Mouse (Mus musculus) heart, embryonic 11.5 days (tissue): ENCODE measurements around the gene Zcchc18. TPM values are rescaled to one million over a fixed set of nuclear protein-coding genes. Genes with fewer than 3 reads are reported as not detected.

Source experiments
- ATAC-seq: fragments of 200-750 bp; cut with Nextera tagmentation; replicated peaks from 2 replicates; pipeline ENCODE4 v1.8.0; 2017; ENCODE audit warnings: moderate library complexity; ENCODE audit not compliant: insufficient number of reproducible peaks, low FRiP score, low TSS enrichment
- H3K27ac ChIP-seq: fragments of 300-500 bp; sonication (generic); 2 replicates; pipeline ENCODE4 v1.5.1; 2014; ENCODE audit warnings: mild to moderate bottlenecking, low read depth, low read length
- H3K27me3 ChIP-seq: fragments of 300-500 bp; sonication (generic); 2 replicates; pipeline ENCODE4 v1.6.1; 2014; ENCODE audit warnings: mild to moderate bottlenecking, low read length, mixed read lengths; ENCODE audit not compliant: control insufficient read depth, insufficient read depth
- H3K36me3 ChIP-seq: fragments of 300-500 bp; sonication (generic); 2 replicates; pipeline ENCODE4 v1.6.1; 2014; ENCODE audit warnings: mild to moderate bottlenecking, low read length, moderate library complexity, mixed read lengths; ENCODE audit not compliant: control insufficient read depth, insufficient read depth
- H3K4me1 ChIP-seq: fragments of 300-500 bp; sonication (generic); 2 replicates; pipeline ENCODE4 v1.6.1; 2014; ENCODE audit warnings: low read length; ENCODE audit not compliant: control insufficient read depth, insufficient read depth
- H3K4me2 ChIP-seq: fragments of 300-500 bp; sonication (generic); 2 replicates; pipeline ENCODE4 v1.6.1; 2014; ENCODE audit warnings: mild to moderate bottlenecking, moderate library complexity
- H3K4me3 ChIP-seq: fragments of 300-500 bp; sonication (generic); 2 replicates; pipeline ENCODE4 v1.5.1; 2014; ENCODE audit warnings: low read depth, low read length
- H3K9ac ChIP-seq: fragments of 300-500 bp; sonication (generic); 2 replicates; pipeline ENCODE4 v1.6.1; 2014; ENCODE audit warnings: mild to moderate bottlenecking, low read depth, low read length, moderate library complexity
- H3K9me3 ChIP-seq: fragments of 300-500 bp; sonication (generic); replicated peaks from 2 replicates; pipeline ENCODE4 v1.6.1; 2016; ENCODE audit warnings: low read length; ENCODE audit not compliant: control insufficient read depth
- WGBS: fragments of 180-500 bp; shearing (Covaris S2); extraction: QIAGEN DNeasy Blood & Tissue Kit; methylation state at CpG from one replicate; pipeline ENCODE4 v1.1.7; 2014; ENCODE audit not compliant: insufficient replicate concordance; 5-methylcytosine and 5-hydroxymethylcytosine counted together
- polyA plus RNA-seq: library from polyadenylated mRNA; unstranded; fragments of >200 nt; fragmentation: Nextera tagmentation; extraction: Ambion mirVana; gene quantifications from 2 replicates; pipeline ENCODE4 v1.2.1, GENCODE M21; 2014

Gene Zcchc18
- polyA plus RNA-seq, 1 experiment from 2014 or later = 4.2 TPM

- Histone ChIP-seq H3K9me3 (no peaks in the 10 kb centered on the region), H3K9ac (no peak overlapping the region), H3K4me3 (no peak overlapping the region), H3K36me3 (no peaks in the 10 kb centered on the region), H3K4me1 (no peaks in the 10 kb centered on the region), H3K27me3 (peaks cover 12% of the 10 kb centered on the region), H3K27ac (no peak overlapping the region), H3K4me2 (no peak overlapping the region)
- WGBS = 59% methylated on average over 2 of the region's 2 CpGs
- ATAC-seq = no peak
Observed at GRCm38 (mm10) chrX:136991274-136991673, 1.7 kb upstream of the Zcchc18 start.

DNA sequence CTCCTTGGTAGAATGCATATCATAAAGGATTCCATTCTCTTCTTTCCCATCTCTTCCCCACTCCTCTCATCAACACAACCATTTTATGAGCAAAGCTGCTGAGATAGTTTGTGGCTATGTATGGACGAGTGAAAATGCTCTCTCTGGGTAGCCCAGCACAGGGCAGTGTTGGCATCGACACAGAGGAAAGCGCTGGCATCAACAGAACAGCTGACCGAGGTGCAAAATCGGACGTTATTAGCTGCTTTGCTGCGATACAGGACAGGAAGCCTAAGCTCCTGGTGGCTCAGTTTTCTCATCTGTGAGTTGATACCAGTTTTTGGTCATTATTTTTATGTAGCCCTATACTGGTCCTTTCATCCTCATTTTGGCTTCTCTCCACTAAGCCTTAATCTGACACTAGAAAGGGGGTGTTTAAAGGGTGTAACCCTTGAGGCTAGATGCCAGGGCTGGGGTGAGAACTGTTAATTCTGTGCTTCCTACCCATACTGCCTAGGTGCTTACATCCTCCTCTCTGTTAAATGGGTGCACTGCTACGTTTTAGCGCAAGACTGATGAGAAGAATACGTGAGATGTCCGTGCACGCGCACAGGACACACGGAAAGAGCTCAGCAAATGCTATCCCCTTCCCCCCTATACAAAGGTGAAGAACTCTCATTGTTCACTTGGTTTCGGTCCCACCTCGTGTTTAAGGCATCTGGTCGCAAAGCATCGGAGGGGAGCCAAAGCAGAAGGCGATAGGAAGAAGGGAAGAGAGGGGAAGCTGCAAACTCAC, 577 bp upstream of the Zcchc18 start:
- Histone ChIP-seq H3K4me1 (no peaks in the 10 kb centered on the region), H3K9me3 (no peaks in the 10 kb centered on the region), H3K27ac (no peak overlapping the region), H3K9ac (no peak overlapping the region), H3K27me3 (peaks cover 12% of the 10 kb centered on the region), H3K4me3 (peak overlapping the region; percentile 36), H3K4me2 (peak overlapping the region; percentile 68), H3K36me3 (no peaks in the 10 kb centered on the region)
- 21% methylated on average over 19 of the region's 19 CpGs for WGBS
- ATAC-seq = no peak

GRCm38 (mm10) chrX:136993641-136994040, 686 bp downstream of the Zcchc18 start:
- Histone ChIP-seq H3K27ac (no peak overlapping the region), H3K9ac (no peak overlapping the region), H3K4me1 (no peaks in the 10 kb centered on the region), H3K4me2 (peak overlapping the region; percentile 68), H3K27me3 (peaks cover 12% of the 10 kb centered on the region), H3K36me3 (no peaks in the 10 kb centered on the region), H3K4me3 (no peak overlapping the region), H3K9me3 (no peaks in the 10 kb centered on the region)
- 37% methylated on average over 14 of the region's 14 CpGs for WGBS
- no peak for ATAC-seq

DNA sequence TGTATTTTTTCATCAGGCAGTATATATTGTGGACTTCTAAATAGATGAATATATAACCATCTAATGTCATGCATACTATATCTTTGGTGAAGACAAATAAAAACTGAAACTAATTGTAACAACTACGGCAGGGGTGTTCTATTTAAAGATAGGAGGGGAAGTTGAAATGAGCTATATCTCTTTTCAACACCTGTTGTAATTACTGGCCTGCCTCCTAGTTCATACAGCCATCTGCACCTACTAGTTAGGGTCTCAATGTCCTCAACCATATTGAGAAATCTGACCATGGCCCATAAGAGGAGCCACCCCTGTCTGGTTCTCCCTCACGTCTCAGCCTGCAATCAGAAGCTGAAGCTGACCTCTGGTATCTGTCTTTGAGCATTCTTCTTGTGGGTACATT, 3.3 kb downstream of the Zcchc18 start:
- Histone ChIP-seq H3K27ac (no peak overlapping the region), H3K36me3 (no peaks in the 10 kb centered on the region), H3K4me2 (no peak overlapping the region), H3K9ac (no peak overlapping the region), H3K27me3 (peaks cover 12% of the 10 kb centered on the region), H3K4me3 (no peak overlapping the region), H3K4me1 (no peaks in the 10 kb centered on the region), H3K9me3 (no peaks in the 10 kb centered on the region)
- no peak for ATAC-seq
- WGBS = 64% methylated on average over 2 of the region's 2 CpGs

- H3K27me3 ChIP-seq = no peaks in the 10 kb centered on the region
- H3K36me3 ChIP-seq = no peaks in the 10 kb centered on the region
- WGBS = 52% methylated on average over 6 of the region's 6 CpGs
- H3K9ac ChIP-seq = no peak overlapping the region
- no peaks in the 10 kb centered on the region for H3K4me1 ChIP-seq
- no peak for ATAC-seq
- no peak overlapping the region for H3K27ac ChIP-seq
- no peak overlapping the region for H3K4me2 ChIP-seq
- no peaks in the 10 kb centered on the region for H3K9me3 ChIP-seq
- H3K4me3 ChIP-seq = no peak overlapping the region
Observed at GRCm38 (mm10) chrX:137015099-137015709, 22.2 kb downstream of the Zcchc18 start.

DNA sequence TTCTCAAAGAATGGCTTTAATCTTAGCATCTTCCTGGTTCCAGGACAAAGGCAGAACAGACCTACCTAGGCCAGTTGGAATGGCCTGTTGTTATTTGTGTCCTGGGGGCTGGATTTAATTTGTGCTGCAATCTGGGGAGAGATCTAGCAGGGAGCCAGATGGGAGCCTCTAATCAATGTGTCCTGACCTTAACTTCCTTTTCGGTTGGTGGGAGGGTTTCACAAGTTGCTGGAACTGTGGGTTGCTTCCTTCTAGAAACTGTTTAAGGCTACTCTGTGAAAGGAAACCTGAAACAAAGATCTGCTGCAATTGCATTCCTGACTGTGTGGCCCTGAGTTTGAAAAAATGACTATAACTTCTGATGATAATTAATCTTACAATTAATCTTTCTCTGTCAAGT, 24.7 kb downstream of the Zcchc18 start:
- no peak overlapping the region for H3K4me2 ChIP-seq
- H3K27me3 ChIP-seq = no peaks in the 10 kb centered on the region
- H3K9me3 ChIP-seq = no peaks in the 10 kb centered on the region
- H3K36me3 ChIP-seq = no peaks in the 10 kb centered on the region
- H3K4me1 ChIP-seq = no peaks in the 10 kb centered on the region
- no peak overlapping the region for H3K9ac ChIP-seq
- 65% methylated on average over 1 of the region's 1 CpGs for WGBS
- no peak for ATAC-seq
- no peak overlapping the region for H3K27ac ChIP-seq
- no peak overlapping the region for H3K4me3 ChIP-seq

GRCm38 (mm10) chrX:137019310-137019709, 26.4 kb downstream of the Zcchc18 start:
- Histone ChIP-seq H3K4me1 (no peaks in the 10 kb centered on the region), H3K4me3 (no peak overlapping the region), H3K9me3 (no peaks in the 10 kb centered on the region), H3K27ac (no peak overlapping the region), H3K9ac (no peak overlapping the region), H3K36me3 (no peaks in the 10 kb centered on the region), H3K27me3 (no peaks in the 10 kb centered on the region), H3K4me2 (no peak overlapping the region)
- ATAC-seq = no peak
- WGBS = 24% methylated on average over 1 of the region's 1 CpGs

DNA sequence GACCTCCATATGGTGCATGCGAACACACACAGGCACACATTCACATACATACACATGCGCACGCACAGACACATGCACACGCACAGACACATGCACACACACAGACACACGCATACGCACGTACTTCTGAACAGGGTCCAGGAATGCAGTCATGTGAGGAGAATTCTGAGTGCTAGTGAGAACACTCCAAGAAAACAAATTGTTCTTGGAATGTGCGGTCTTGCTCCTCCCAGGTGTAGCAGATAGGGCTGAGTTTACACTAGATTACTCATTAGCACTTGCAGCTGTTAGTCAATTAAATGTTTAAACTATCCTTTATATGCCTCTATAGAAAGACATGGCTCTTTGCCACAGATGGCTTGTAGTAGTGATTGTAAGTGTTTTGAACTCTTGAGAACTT, 38.0 kb downstream of the Zcchc18 start:
- Histone ChIP-seq H3K4me3 (no peak overlapping the region), H3K4me1 (no peaks in the 10 kb centered on the region), H3K27me3 (no peaks in the 10 kb centered on the region), H3K9me3 (no peaks in the 10 kb centered on the region), H3K9ac (no peak overlapping the region), H3K4me2 (no peak overlapping the region), H3K27ac (no peak overlapping the region), H3K36me3 (no peaks in the 10 kb centered on the region)
- WGBS = 98% methylated on average over 8 of the region's 8 CpGs
- ATAC-seq = no peak

GRCm38 (mm10) chrX:137031726-137032125, 38.8 kb downstream of the Zcchc18 start:
- no peaks in the 10 kb centered on the region for H3K9me3 ChIP-seq
- no peaks in the 10 kb centered on the region for H3K36me3 ChIP-seq
- H3K4me2 ChIP-seq = no peak overlapping the region
- no peaks in the 10 kb centered on the region for H3K27me3 ChIP-seq
- H3K9ac ChIP-seq = no peak overlapping the region
- H3K27ac ChIP-seq = no peak overlapping the region
- 81% methylated on average over 5 of the region's 5 CpGs for WGBS
- ATAC-seq = no peak
- H3K4me3 ChIP-seq = no peak overlapping the region
- H3K4me1 ChIP-seq = no peaks in the 10 kb centered on the region
